Mouse (Mus musculus) thymus, postnatal 4 days (tissue): ENCODE results near the gene Gm17535.
A peak's percentile ranks its signal among the peaks of the same experiment; 100 is the strongest.
"Not testable (repeated sequence)": the region's sequence is repeated elsewhere in the genome, so short reads cannot be mapped to it uniquely, and the experiment has no call there.

Experiments
- DNase-seq: peaks from one replicate; pipeline ENCODE4 v3.0.0; 2021

The Gm17535 gene

DNA sequence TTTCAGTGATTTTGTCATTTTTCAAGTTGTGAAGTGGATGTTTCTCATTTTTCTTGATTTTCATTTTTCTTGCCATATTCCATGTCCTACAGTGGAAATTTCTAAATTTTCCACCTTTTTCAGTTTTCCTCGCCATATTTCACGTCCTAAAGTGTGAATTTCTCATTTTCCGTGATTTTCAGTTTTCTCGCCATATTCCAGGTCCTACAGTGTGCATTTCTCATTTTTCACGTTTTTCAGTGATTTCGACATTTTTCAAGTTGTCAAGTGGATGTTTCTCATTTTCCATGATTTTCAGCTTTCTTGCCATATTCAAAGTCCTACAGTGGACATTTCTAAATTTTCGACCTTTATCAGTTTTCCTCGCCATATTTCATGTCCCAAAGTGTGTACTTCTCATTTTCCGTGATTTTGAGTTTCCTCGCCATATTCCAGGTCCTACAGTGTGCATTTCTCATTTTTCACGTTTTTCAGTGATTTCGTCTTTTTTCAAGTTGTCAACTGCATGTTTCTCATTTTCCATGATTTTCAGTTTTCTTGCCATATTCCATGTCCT, 9.4 kb upstream of the Gm17535 start, which contains the start of gene Gm10717:
TSS of gene Gm10717 (plus strand) at position 506 of the 556 bp plus-strand sequence.
- peak; percentile 13 for DNase-seq

DNA sequence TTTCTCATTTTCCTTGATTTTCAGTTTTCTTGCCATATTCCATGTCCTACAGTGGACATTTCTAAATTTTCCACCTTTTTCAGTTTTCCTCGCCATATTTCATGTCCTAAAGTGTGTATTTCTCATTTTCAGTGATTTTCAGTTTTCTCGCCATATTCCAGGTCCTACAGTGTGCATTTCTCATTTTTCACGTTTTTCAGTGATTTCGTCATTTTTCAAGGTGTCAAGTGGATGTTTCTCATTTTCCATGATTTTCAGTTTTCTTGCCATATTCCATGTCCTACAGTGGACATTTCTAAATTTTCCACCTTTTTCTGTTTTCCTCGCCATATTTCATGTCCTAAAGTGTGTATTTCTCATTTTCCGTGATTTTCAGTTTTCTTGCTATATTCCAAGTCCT, 8.7 kb upstream of the Gm17535 start:
- DNase-seq, result peak; percentile 43

DNA sequence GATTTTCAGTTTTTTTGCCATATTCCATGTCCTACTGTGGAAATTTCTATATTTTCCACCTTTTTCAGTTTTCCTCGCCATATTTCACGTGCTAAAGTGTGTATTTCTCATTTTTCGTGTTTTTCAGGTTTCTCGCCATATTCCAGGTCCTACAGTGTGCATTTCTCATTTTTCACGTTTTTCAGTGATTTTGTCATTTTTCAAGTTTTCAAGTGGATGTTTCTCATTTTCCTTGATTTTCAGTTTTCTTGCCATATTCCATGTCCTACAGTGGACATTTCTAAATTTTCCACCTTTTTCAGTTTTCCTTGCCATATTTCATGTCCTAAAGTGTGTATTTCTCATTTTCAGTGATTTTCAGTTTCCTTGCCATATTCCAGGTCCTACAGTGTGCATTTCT, 8.3 kb upstream of the Gm17535 start:
- not testable (repeated sequence) for DNase-seq

DNA sequence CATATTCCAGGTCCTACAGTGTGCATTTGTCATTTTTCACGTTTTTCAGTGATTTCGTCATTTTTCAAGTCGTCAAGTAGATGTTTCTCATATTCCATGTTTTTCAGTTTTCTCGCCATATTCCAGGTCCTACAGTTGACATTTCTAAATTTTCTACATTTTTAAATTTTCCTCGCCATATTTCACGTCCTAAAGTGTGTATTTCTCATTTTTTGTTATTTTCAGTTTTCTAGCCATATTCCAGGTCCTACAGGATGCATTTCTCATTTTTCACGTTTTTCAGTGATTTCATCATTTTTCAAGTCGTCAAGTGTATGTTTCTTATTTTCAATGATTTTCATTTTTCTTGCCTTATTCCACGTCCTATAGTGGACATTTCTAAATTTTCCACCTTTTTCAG, 7.7 kb upstream of the Gm17535 start:
- DNase-seq, result not testable (repeated sequence)

DNA sequence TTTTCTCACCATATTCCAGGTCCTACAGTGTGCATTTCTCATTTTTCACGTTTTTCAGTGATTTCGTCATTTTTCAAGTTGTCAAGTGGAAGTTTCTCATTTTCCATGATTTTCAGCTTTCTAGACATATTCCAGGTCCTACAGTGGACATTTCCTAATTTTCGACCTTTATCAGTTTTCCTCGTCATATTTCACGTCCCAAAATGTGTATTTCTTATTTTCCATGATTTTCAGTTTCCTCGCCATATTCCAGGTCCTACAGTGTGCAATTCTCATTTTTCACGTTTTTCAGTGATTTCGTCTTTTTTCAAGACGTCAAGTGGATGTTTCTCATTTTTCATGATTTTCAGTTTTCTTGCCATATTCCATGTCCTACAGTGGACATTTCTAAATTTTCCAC, 7.2 kb upstream of the Gm17535 start:
- not testable (repeated sequence) for DNase-seq

DNA sequence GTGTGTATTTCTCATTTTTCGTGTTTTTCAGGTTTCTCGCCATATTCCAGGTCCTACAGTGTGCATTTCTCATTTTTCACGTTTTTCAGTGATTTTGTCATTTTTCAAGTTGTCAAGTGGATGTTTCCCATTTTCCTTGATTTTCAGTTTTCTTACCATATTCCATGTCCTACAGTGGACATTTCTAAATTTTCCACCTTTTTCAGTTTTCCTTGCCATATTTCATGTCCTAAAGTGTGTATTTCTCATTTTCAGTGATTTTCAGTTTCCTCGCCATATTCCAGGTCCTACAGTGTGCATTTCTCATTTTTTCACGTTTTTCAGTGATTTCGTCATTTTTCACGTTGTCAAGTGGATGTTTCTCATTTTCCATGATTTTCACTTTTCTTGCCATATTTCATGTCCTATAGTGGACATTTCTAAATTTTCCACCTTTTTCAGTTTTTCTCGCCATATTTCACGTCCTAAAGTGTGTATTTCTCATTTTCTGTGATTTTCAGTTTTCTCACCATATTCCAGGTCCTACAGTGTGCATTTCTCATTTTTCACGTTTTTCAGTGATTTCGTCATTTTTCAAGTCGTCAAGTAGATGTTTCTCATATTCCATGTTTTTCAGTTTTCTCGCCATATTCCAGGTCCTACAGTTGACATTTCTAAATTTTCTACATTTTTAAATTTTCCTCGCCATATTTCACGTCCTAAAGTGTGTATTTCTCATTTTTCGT, 5.0 kb upstream of the Gm17535 start:
- not testable (repeated sequence) for DNase-seq

DNA sequence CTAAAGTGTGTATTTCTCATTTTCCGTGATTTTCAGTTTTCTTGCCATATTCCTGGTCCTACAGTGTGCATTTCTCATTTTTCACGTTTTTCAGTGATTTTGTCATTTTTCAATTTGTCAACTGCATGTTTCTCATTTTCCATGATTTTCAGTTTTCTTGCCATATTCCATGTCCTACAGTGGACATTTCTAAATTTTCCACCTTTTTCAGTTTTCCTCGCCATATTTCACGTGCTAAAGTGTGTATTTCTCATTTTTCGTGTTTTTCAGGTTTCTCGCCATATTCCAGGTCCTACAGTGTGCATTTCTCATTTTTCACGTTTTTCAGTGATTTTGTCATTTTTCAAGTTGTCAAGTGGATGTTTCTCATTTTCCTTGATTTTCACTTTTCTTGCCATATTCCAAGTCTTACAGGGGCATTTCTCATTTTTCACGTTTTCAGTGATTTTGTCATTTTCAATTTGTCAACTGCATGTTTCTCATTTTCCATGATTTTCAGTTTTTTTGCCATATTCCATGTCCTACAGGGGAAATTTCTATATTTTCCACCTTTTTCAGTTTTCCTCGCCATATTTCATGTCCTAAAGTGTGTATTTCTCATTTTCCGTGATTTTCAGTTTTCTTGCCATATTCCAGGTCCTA, 3.6 kb upstream of the Gm17535 start:
- not testable (repeated sequence) for DNase-seq

DNA sequence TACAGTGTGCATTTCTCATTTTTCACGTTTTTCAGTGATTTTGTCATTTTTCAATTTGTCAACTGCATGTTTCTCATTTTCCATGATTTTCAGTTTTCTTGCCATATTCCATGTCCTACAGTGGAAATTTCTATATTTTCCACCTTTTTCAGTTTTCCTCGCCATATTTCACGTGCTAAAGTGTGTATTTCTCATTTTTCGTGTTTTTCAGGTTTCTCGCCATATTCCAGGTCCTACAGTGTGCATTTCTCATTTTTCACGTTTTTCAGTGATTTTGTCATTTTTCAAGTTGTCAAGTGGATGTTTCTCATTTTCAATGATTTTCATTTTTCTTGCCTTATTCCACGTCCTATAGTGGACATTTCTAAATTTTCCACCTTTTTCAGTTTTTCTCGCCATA, 2.2 kb downstream of the Gm17535 start, which contains the start of gene Gm10715:
TSS of gene Gm10715 (plus strand) at position 301 of the 400 bp plus-strand sequence.
- not testable (repeated sequence) for DNase-seq

DNA sequence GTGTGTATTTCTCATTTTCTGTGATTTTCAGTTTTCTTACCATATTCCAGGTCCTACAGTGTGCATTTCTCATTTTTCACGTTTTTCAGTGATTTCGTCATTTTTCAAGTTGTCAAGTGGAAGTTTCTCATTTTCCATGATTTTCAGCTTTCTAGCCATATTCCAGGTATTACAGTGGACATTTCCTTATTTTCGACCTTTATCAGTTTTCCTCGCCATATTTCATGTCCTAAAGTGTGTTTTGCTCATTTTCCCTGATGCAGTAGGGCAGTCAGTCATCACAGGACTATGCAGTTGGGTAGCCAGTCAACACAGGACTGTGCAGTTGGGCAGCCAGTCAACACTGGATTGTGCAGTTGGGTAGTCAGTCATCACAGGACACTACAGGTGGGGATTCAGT, 3.8 kb downstream of the Gm17535 start:
- not testable (repeated sequence) for DNase-seq
